Mouse (Mus musculus) G1E (cell line): ENCODE measurements around the gene Dok5. TPM values are rescaled to one million over a fixed set of nuclear protein-coding genes. Genes with fewer than 3 reads are reported as not detected.

ENCODE experiments used
- ATAC-seq: 2 replicates; pipeline ENCODE4 v1.8.0; 2016; ENCODE audit warnings: mild to moderate bottlenecking; ENCODE audit not compliant: insufficient number of reproducible peaks, poor library complexity, low FRiP score, severe bottlenecking; ENCODE audit errors: extremely low read depth
- DNase-seq: peaks from one replicate; pipeline ENCODE4 v3.0.0; 2012; ENCODE audit warnings: low spot score
- H3K27me3 ChIP-seq: 2 replicates; pipeline ENCODE4 v1.6.1; 2012; ENCODE audit warnings: mild to moderate bottlenecking, low read length, inconsistent platforms; ENCODE audit not compliant: insufficient read depth
- H3K36me3 ChIP-seq: replicated peaks from 2 replicates; pipeline ENCODE3; 2012; ENCODE audit warnings: mild to moderate bottlenecking, inconsistent platforms
- H3K4me1 ChIP-seq: 2 replicates; pipeline ENCODE4 v1.6.1; 2012; ENCODE audit warnings: low read depth, low read length, inconsistent platforms, mixed read lengths; ENCODE audit not compliant: insufficient read depth
- H3K4me3 ChIP-seq: 2 replicates; pipeline ENCODE4 v1.5.1; 2012; ENCODE audit warnings: low read depth, mild to moderate bottlenecking, inconsistent platforms, low read length, moderate library complexity, mixed read lengths
- H3K9me3 ChIP-seq: replicated peaks from 2 replicates; pipeline ENCODE4 v1.6.1; 2012; ENCODE audit warnings: inconsistent platforms
- CTCF ChIP-seq: IDR thresholded peaks from 2 replicates; pipeline ENCODE4 v1.5.1; 2012; ENCODE audit warnings: low read depth, low read length, inconsistent platforms, mixed read lengths
- GATA1 ChIP-seq: IDR thresholded peaks from 2 replicates; pipeline ENCODE4 v1.6.1; 2012; ENCODE audit warnings: borderline replicate concordance, low read length, inconsistent platforms, mixed read lengths
- GATA2 ChIP-seq: IDR thresholded peaks from 2 replicates; pipeline ENCODE4 v1.6.1; 2012; ENCODE audit warnings: low read depth, low read length, inconsistent platforms, borderline replicate concordance
- POLR2AphosphoS5 ChIP-seq: IDR thresholded peaks from 2 replicates; pipeline ENCODE4 v1.6.1; 2012; ENCODE audit warnings: low read depth, low read length, inconsistent platforms; ENCODE audit not compliant: insufficient replicate concordance
- TAL1 ChIP-seq: conservative IDR thresholded peaks from 2 replicates; pipeline ENCODE4 v1.6.1; 2012; ENCODE audit warnings: low read depth, low read length, inconsistent platforms, mixed read lengths
- polyA plus RNA-seq: library from polyadenylated mRNA; stranded (reverse); fragments of >175 nt; gene quantifications from 2 replicates; pipeline ENCODE4 v1.2.3, GENCODE M21; 2012
- total RNA-seq, 2 experiments: library from RNA; stranded (forward) in 1 of 2; stranded (reverse) in 1 of 2; fragments of 200-1000 nt in 1 of 2; fragments of >200 nt in 1 of 2; fragmentation: Nextera tagmentation in 1 of 2; gene quantifications; 2 replicates each; pipeline ENCODE4 v1.2.3; 2014 to 2017

Gene Dok5
- total and polyA plus RNA-seq, 3 experiments, result 0.11 TPM; not detected in 2

DNA sequence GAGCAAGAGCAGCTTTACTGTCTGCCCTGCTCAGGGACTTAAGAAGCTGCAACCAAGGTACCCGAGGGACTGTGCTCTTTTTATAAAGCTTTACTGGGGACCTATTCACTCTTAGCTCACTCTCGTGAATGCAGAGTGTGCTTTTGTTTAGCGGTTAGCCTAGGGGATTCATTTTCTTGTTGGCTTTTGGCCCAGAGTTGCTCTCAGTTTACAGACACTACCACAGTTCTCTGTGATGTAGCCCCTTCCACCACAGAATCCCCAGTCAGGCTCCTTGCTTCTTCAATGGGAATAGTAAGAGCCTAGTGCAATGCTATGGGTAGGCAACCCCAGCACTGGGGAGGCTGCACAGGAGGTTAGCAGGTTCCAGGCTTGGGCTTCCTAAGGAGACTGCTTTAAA is 190.7 kb downstream of the Dok5 start:
- Histone ChIP-seq H3K27me3 (no peaks in the 10 kb centered on the region), H3K36me3 (no peaks in the 10 kb centered on the region), H3K4me1 (no peaks in the 10 kb centered on the region), H3K9me3 (peaks cover 58% of the 10 kb centered on the region), H3K4me3 (no peak overlapping the region)
- DNase-seq (no peak), ATAC-seq (no peak)
- no peak for TF ChIP-seq CTCF
- no peak for TF ChIP-seq TAL1
- TF ChIP-seq GATA2, result no peak
- TF ChIP-seq GATA1, result no peak
- no peak for TF ChIP-seq POLR2AphosphoS5

DNA sequence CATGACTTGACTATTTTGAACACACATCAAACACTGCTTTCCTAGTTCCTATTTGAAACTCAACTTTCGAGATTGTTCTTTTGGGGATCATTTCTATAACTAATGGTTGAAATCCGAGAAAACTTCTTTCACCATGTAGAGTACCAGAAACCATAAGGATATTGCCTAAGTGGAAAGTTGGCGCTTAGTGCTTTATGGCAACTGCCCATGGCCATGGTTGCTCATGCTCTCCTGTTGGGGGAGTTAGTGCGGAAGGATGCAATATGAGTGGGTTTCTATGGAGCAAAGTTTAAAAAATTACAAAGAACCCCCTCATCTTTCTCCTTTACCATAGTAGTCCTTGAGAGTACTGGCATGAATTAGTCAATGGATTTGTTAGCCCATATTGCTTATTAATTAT is 192.5 kb downstream of the Dok5 start:
- DNase-seq (no peak), ATAC-seq (no peak)
- TF ChIP-seq TAL1, result no peak
- no peak for TF ChIP-seq CTCF
- TF ChIP-seq POLR2AphosphoS5, result no peak
- no peak for TF ChIP-seq GATA1
- TF ChIP-seq GATA2, result no peak
- peaks cover 52% of the 10 kb centered on the region for H3K9me3 ChIP-seq
- H3K4me1 ChIP-seq, result no peaks in the 10 kb centered on the region
- no peaks in the 10 kb centered on the region for H3K27me3 ChIP-seq
- no peak overlapping the region for H3K4me3 ChIP-seq
- H3K36me3 ChIP-seq, result no peaks in the 10 kb centered on the region

DNA sequence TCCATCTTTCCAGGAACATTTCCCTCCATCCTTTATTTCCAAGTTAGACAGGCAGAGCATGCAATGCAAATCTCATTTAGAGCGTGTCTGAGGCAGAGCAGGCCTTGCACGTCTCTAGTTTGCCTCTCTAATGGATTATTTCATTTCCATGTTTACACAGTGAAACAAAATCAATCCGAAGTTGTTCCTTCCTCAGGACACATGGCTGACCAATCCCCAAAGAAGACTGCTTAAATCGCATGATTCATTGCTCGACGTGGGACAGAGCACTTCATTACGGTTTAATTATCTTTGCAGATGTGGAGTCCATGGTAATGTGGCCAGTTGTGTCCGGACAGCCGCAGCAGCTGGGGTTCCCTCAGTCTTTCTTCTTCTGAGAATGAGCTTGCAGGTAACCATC is 194.6 kb downstream of the Dok5 start:
- DNase-seq (no peak), ATAC-seq (no peak)
- Histone ChIP-seq H3K4me1 (no peaks in the 10 kb centered on the region), H3K4me3 (no peak overlapping the region), H3K27me3 (no peaks in the 10 kb centered on the region), H3K9me3 (peaks cover 47% of the 10 kb centered on the region), H3K36me3 (no peaks in the 10 kb centered on the region)
- TF ChIP-seq POLR2AphosphoS5 (no peak), CTCF (no peak), TAL1 (no peak), GATA2 (no peak), GATA1 (no peak)

Other genes starting within 250 kb of the Dok5 start
- 41.2 and 42.6 TPM in 2 replicates for gene Pfdn4, start 235.4 kb upstream of the Dok5 start, total RNA-seq (2014; fragmentation: Nextera tagmentation)
- gene Pfdn4, start 235.4 kb upstream of the Dok5 start, total RNA-seq (2017), result 79.9 and 87.9 TPM in 2 replicates
- 6.1 and 7.5 TPM in 2 replicates for gene Pfdn4, start 235.4 kb upstream of the Dok5 start, polyA plus RNA-seq
- 0.19 TPM in 1 of 2 replicates, not detected in the other for gene Cyp24a1, start 234.7 kb upstream of the Dok5 start, total RNA-seq (2014; fragmentation: Nextera tagmentation)
- gene Cyp24a1, start 234.7 kb upstream of the Dok5 start, total RNA-seq (2017), result not detected in 2 replicates
- not detected in 2 replicates for gene Cyp24a1, start 234.7 kb upstream of the Dok5 start, polyA plus RNA-seq
- gene 4930470P17Rik, start 129.8 kb upstream of the Dok5 start, total RNA-seq (2014; fragmentation: Nextera tagmentation), result not detected in 2 replicates
- gene 4930470P17Rik, start 129.8 kb upstream of the Dok5 start, total RNA-seq (2017), result not detected in 2 replicates
- gene 4930470P17Rik, start 129.8 kb upstream of the Dok5 start, polyA plus RNA-seq, result not detected in 2 replicates